Mouse (Mus musculus) frontal cortex, adult (tissue): ENCODE measurements at regions not wholly inside any gene's neighbourhood (a gene's known extent, or its start where the extent isn't known, plus 50 kb on each side); places are given as distances from the start of the nearest gene placed in this dataset.
A peak's percentile ranks its signal among the peaks of the same experiment; 100 is the strongest.

Source experiments
- ATAC-seq: cut with Nextera tagmentation; 2 replicates; pipeline ENCODE4 v1.9.2; 2017; ENCODE audit warnings: mild to moderate bottlenecking, moderate library complexity, mixed read lengths; ENCODE audit not compliant: low TSS enrichment

- ATAC-seq, result no peak
These were observed 120.0 kb downstream of the Dact1 start for GRCm38 (mm10) chr12:71429561-71430200.

GRCm38 (mm10) chr12:71430331-71430730, 120.6 kb downstream of the Dact1 start:
- ATAC-seq, result no peak

- no peak for ATAC-seq
These were observed 121.4 kb downstream of the Dact1 start for GRCm38 (mm10) chr12:71431116-71431515.

DNA sequence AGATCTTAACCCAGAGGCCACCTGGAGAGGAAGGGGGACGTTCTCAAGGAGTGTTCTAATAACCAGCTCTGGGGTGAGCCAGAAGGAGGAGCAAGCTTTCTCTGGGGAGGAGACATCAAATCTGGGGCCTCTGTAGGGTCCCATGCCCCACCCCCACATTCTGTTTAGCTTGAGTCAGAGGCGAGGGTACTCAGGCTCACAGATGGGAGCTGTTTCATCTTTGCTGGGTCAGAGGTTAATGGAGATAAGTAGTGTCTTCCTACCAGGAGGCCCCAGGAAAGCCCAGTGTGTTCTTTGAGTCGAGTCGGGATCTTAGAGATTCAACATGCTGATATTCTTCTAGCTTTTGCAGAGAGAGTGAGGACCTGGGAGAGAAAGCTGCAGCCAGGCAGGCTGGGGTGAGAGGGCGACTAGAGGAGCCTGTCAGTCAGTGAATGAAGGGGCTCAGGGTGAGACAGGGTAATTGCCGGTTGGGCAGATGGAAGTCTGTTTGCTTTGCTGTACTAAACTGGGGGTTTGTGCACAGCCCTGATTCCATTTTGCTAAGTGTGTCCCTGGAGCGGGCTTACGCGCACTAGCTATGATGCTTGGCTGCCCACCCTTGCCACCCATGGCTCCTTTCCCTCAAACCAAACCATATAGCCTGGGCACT, 124.0 kb downstream of the Dact1 start:
- no peak for ATAC-seq

- no peak for ATAC-seq
These were observed 128.6 kb downstream of the Dact1 start for GRCm38 (mm10) chr12:71438254-71438653.

- ATAC-seq, result peak; percentile 94
These were observed 131.2 kb downstream of the Dact1 start for GRCm38 (mm10) chr12:71440863-71441262.

- ATAC-seq, result peak; percentile 64; the same call in 1 of the 2 replicates
These were observed 131.6 kb downstream of the Dact1 start for GRCm38 (mm10) chr12:71441272-71441671.

DNA sequence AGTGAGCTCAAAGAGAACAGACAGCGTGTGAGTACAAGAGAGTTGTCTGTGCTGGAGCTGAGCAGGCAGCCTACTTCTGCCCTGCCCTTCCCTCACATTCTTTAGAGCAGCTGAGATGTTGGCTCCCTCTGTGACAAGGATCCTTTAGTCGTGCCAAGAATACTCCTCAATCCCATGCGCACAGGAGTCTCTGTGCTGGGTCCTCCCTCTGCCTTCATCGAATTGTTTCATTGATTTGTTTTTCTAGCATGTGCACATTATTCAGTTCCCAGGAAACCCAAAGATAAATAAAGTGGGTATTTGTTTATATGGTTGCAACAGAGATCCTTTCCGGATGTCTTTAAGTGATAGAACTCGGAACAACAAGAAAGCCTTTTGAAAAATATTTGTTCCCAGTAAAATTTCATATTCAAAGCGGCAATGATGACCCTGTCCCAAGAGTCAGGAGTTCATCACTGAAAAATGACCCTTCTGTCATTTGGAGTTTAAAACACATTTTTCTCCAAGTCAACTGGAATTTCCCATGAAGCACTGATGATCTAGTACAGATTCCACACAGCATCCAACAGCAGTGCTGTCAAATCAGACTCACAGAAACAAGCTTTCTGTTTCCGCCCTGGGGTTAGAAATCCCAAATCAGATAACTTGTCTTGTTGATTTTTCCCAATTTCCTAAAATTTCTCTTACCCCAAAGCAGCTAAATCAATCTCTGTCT, 136.7 kb downstream of the Dact1 start:
- peak; percentile 69; the same call in 1 of the 2 replicates for ATAC-seq

GRCm38 (mm10) chr12:71446892-71447268, 137.2 kb downstream of the Dact1 start:
- ATAC-seq, result no peak

DNA sequence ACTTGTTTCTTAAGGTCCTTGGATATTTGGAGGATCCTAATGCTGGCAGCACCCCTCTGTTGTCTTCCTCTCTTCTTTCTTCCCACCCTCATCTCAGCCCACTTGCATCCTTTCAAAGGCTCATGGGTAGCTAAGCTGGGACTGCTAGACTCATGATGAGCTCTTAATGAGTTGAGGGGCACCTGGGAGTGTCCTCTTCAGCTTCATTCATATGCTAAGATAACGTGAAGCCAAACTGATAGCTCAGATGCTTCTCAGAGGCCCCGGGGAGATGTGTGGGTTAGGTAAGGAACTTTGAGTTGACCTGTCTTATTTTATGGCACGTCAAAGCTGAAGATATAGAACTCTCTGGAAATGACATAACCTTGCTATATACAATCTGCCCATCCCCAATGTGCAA, 139.3 kb downstream of the Dact1 start:
- no peak for ATAC-seq

- ATAC-seq, result no peak
These were observed 140.4 kb downstream of the Dact1 start for GRCm38 (mm10) chr12:71450128-71450527.

- ATAC-seq, result no peak
These were observed 141.2 kb downstream of the Dact1 start for GRCm38 (mm10) chr12:71450680-71451463.

DNA sequence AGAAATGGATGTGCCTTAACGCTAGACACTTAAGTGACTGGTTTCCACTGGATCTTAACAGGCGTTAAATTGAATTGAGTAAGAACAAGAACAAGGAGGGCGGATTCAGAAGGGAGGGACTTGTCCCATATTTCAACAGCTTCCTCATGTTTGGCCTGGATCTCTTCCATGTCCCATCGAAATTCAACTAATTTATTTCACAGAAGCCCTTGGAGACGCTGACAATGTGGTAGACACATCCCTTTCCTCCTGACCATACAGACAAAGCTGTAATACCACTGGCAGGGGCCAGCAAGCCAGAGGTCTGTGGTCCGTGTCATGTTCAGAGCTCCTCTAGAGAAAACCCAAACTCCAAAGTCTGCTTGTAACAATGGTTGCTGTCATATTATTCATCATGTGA, 147.2 kb downstream of the Dact1 start:
- ATAC-seq, result no peak

DNA sequence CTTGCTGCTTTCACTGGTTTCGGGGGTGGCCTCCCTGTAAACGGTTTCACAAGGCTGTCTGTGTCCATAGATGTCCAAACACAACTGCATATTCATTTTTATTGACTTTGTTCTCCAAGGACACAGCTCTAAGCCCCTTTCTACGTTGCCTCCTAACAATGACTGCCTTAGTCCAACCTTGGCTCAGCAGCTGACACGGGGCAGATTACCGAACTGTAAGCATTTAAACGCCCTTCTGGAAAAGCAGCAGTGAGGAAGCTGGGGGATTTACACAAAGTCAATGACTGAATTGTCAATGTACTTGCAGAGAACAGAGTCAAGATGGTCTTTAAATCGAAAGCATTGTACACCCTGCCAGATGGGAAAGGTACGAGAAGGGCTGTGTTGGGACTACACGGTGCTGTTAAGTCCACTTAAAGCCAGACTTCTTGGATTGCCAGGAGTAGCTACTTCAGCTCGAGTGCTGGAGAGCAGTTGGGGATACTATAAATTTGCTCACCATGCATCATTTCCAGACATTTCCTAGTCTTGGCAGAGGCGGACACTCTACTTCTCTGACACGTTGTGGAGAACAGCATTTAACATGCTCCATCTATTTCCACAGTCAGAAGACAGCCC, 149.0 kb downstream of the Dact1 start:
- ATAC-seq, result peak; percentile 76

GRCm38 (mm10) chr12:71460643-71461042, 151.0 kb downstream of the Dact1 start:
- ATAC-seq, result no peak

GRCm38 (mm10) chr12:71467820-71468219, 158.1 kb downstream of the Dact1 start:
- ATAC-seq, result no peak

- no peak for ATAC-seq
These were observed 158.6 kb downstream of the Dact1 start for GRCm38 (mm10) chr12:71468324-71468723.

DNA sequence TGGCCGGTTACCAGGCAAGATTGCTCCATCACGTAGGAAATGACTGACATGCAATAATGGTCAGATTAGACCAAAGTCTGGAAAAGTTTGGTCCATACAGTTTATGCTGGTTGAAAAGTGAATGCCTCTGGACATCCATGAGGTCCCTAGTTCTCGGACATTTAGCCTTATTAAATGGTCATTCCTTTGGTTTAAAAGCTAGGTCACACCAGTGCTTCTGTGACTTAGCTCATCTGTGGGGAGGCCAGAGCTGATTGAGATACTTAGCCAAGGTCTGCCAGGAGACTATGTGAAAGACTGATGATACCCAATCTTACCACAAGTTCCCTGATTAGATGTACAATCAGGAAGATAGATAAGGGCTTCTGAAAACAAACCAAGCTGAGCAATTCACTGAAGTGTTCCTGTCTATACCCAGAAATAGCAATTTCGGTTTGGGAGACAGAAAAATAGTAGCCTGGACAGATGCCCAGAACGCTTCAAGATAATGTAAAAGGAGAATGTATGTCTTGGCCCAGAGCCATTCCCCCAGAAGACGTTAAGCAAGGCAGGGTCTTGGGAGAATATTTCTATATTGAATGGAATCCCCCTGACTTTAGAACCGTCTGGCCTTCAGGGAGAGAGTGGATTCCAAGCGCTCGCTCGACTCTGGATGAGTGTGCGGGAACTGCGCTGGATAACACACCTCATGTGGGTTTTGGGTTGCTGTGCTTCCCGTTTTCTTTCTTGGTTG, 161.5 kb downstream of the Dact1 start:
- ATAC-seq, result no peak

- ATAC-seq, result no peak
These were observed 162.0 kb downstream of the Dact1 start for GRCm38 (mm10) chr12:71471720-71472119.

GRCm38 (mm10) chr12:71476238-71476637, 166.6 kb downstream of the Dact1 start:
- ATAC-seq, result no peak

GRCm38 (mm10) chr12:71477691-71478090, 168.0 kb downstream of the Dact1 start:
- ATAC-seq, result no peak
